Mouse (Mus musculus) erythroblast, embryonic 14.5 days (primary cell): ENCODE data around the gene Numbl.

Experiments used
- GATA1 ChIP-seq: IDR thresholded peaks from 2 replicates; pipeline ENCODE4 v1.6.1; 2012; ENCODE audit warnings: low read length, inconsistent platforms, mixed read lengths
- TAL1 ChIP-seq: IDR thresholded peaks from 3 replicates; pipeline ENCODE4 v1.6.1; 2012; ENCODE audit warnings: low read length, inconsistent platforms, mixed read lengths

GRCm38 (mm10) chr7:27302172-27302571 is 43.9 kb downstream of the Numbl start:
- TF ChIP-seq GATA1 = no peak
- no peak for TF ChIP-seq TAL1
